Mouse (Mus musculus) neural tube, embryonic 15.5 days (tissue): ENCODE measurements around the gene H2-T3. TPM values are rescaled to one million over a fixed set of nuclear protein-coding genes. Genes with fewer than 3 reads are reported as not detected.
"Not testable (repeated sequence)": the region's sequence is repeated elsewhere in the genome, so short reads cannot be mapped to it uniquely, and the experiment has no call there.

Source experiments
- ATAC-seq: fragments of 200-750 bp; cut with Nextera tagmentation; 2 replicates; pipeline ENCODE4 v1.8.0; 2017; ENCODE audit warnings: mild to moderate bottlenecking, moderate TSS enrichment, moderate library complexity; ENCODE audit not compliant: low FRiP score
- H3K27ac ChIP-seq: fragments of 300-500 bp; sonication (generic); replicated peaks from 2 replicates; pipeline ENCODE4 v1.5.1; 2015; ENCODE audit warnings: mild to moderate bottlenecking, inconsistent platforms
- H3K27me3 ChIP-seq: fragments of 300-500 bp; sonication (generic); replicated peaks from 2 replicates; pipeline ENCODE4 v1.6.1; 2015; ENCODE audit warnings: inconsistent platforms
- H3K36me3 ChIP-seq: fragments of 300-500 bp; sonication (generic); 2 replicates; pipeline ENCODE4 v1.6.1; 2015; ENCODE audit warnings: inconsistent platforms
- H3K4me1 ChIP-seq: fragments of 300-500 bp; sonication (generic); 2 replicates; pipeline ENCODE4 v1.6.1; 2015; ENCODE audit warnings: inconsistent platforms
- H3K4me2 ChIP-seq: fragments of 300-500 bp; sonication (generic); 2 replicates; pipeline ENCODE4 v1.6.1; 2015; ENCODE audit warnings: inconsistent platforms, mild to moderate bottlenecking, moderate library complexity
- H3K4me3 ChIP-seq: fragments of 300-500 bp; sonication (generic); replicated peaks from 2 replicates; pipeline ENCODE4 v1.5.1; 2015; ENCODE audit warnings: mild to moderate bottlenecking, inconsistent platforms
- H3K9ac ChIP-seq: fragments of 300-500 bp; sonication (generic); replicated peaks from 2 replicates; pipeline ENCODE4 v1.6.1; 2015; ENCODE audit warnings: mild to moderate bottlenecking, inconsistent platforms
- H3K9me3 ChIP-seq: fragments of 300-500 bp; sonication (generic); replicated peaks from 2 replicates; pipeline ENCODE4 v1.6.1; 2016; ENCODE audit warnings: inconsistent platforms
- WGBS: fragments of 180-500 bp; shearing (Covaris S2); methylation state at CpG from one replicate; pipeline ENCODE4 v1.1.7; 2015; ENCODE audit warnings: mixed read lengths; 5-methylcytosine and 5-hydroxymethylcytosine counted together
- polyA plus RNA-seq: library from polyadenylated mRNA; unstranded; fragments of >200 nt; fragmentation: Nextera tagmentation; extraction: Ambion mirVana; gene quantifications from 2 replicates; pipeline ENCODE4 v1.2.1, GENCODE M21; 2015

The H2-T3 gene
- polyA plus RNA-seq, 1 experiment from 2014 or later, result not detected

GRCm38 (mm10) chr17:36154271-36155149 is 35.6 kb downstream of the H2-T3 start:
- Histone ChIP-seq H3K27me3 (peaks cover 51% of the 10 kb centered on the region), H3K27ac (no peak overlapping the region), H3K9me3 (no peaks in the 10 kb centered on the region), H3K4me1 (peaks cover 4% of the 10 kb centered on the region; the same call in 1 of the 2 replicates), H3K36me3 (no peaks in the 10 kb centered on the region), H3K4me3 (no peak overlapping the region), H3K9ac (no peak overlapping the region), H3K4me2 (no peak overlapping the region)
- ATAC-seq, result no peak
- WGBS, result 28% methylated on average over 3 of the region's 3 CpGs

GRCm38 (mm10) chr17:36151200-36151599 is 38.9 kb downstream of the H2-T3 start:
- H3K27ac ChIP-seq, H3K4me1 ChIP-seq, H3K4me3 ChIP-seq, H3K9ac ChIP-seq, H3K4me2 ChIP-seq, H3K9me3 ChIP-seq, H3K36me3 ChIP-seq, ATAC-seq: not testable (repeated sequence)
- H3K27me3 ChIP-seq, result peaks cover 53% of the 10 kb centered on the region
- 57% methylated on average over 4 of the region's 4 CpGs for WGBS

GRCm38 (mm10) chr17:36148468-36148867 is 41.6 kb downstream of the H2-T3 start:
- H3K4me2 ChIP-seq, H3K9me3 ChIP-seq, ATAC-seq, H3K27ac ChIP-seq, H3K4me3 ChIP-seq, H3K36me3 ChIP-seq, H3K9ac ChIP-seq: not testable (repeated sequence)
- peaks cover 10% of the 10 kb centered on the region for H3K4me1 ChIP-seq
- WGBS, result 77% methylated on average over 5 of the region's 5 CpGs
- H3K27me3 ChIP-seq, result peaks cover 52% of the 10 kb centered on the region

GRCm38 (mm10) chr17:36146937-36147336 is 43.1 kb downstream of the H2-T3 start:
- not testable (repeated sequence) for H3K36me3 ChIP-seq, H3K4me2 ChIP-seq, H3K27ac ChIP-seq, ATAC-seq, H3K4me3 ChIP-seq, H3K9me3 ChIP-seq, H3K9ac ChIP-seq
- peaks cover 49% of the 10 kb centered on the region for H3K27me3 ChIP-seq
- 76% methylated on average over 1 of the region's 1 CpGs for WGBS
- peaks cover 10% of the 10 kb centered on the region for H3K4me1 ChIP-seq

- peaks cover 10% of the 10 kb centered on the region for H3K4me1 ChIP-seq
- H3K27me3 ChIP-seq, result peaks cover 58% of the 10 kb centered on the region
- ATAC-seq, result not testable (repeated sequence)
Observed at GRCm38 (mm10) chr17:36145861-36146156, 44.3 kb downstream of the H2-T3 start.

GRCm38 (mm10) chr17:36145111-36145860 is 44.8 kb downstream of the H2-T3 start:
- no peaks in the 10 kb centered on the region for H3K9me3 ChIP-seq
- peak overlapping the region; percentile 34 for H3K4me3 ChIP-seq
- no peaks in the 10 kb centered on the region for H3K36me3 ChIP-seq
- H3K27me3 ChIP-seq, result peaks cover 60% of the 10 kb centered on the region
- WGBS, result 2% methylated on average over 78 of the region's 78 CpGs
- H3K4me1 ChIP-seq, result peaks cover 10% of the 10 kb centered on the region
- H3K4me2 ChIP-seq, result peak overlapping the region; percentile 60
- no peak overlapping the region for H3K27ac ChIP-seq
- 0 out of 2 replicates have a peak, but pooled peaks have one; percentile 47 for ATAC-seq
- H3K9ac ChIP-seq, result peak overlapping the region; percentile 23; the same call in 1 of the 2 replicates

More at GRCm38 (mm10) chr17:36145861-36146156, 44.3 kb downstream of the H2-T3 start:
- not testable (repeated sequence) for H3K9me3 ChIP-seq, H3K27ac ChIP-seq, H3K36me3 ChIP-seq
- peak overlapping the region; percentile 60 for H3K4me2 ChIP-seq
- under 1% methylated on average over 13 of the region's 13 CpGs for WGBS
- 0 out of 2 replicates have a peak overlapping the region, but pooled peaks have one; percentile 23 for H3K9ac ChIP-seq
- H3K4me3 ChIP-seq, result peak overlapping the region; percentile 34

GRCm38 (mm10) chr17:36136299-36136848 is 53.7 kb downstream of the H2-T3 start:
- WGBS, result 87% methylated on average over 1 of the region's 1 CpGs
- H3K4me1 ChIP-seq, H3K4me3 ChIP-seq, H3K27ac ChIP-seq, H3K9me3 ChIP-seq, H3K9ac ChIP-seq, H3K4me2 ChIP-seq, H3K36me3 ChIP-seq, ATAC-seq: not testable (repeated sequence)
- peaks cover 40% of the 10 kb centered on the region for H3K27me3 ChIP-seq

Other genes starting within 250 kb of the H2-T3 start
- gene Abcf1, start 220.5 kb downstream of the H2-T3 start, polyA plus RNA-seq, result 78.4 and 90.3 TPM in 2 replicates
- 67.4 and 73.0 TPM in 2 replicates for gene Gnl1, start 210.4 kb downstream of the H2-T3 start, polyA plus RNA-seq
- gene Prr3, start 210.1 kb downstream of the H2-T3 start, polyA plus RNA-seq, result 78.5 and 87.9 TPM in 2 replicates
- 8.6 and 10.0 TPM in 2 replicates for gene H2-T24, start 169.7 kb downstream of the H2-T3 start, polyA plus RNA-seq
- gene H2-T23, start 157.4 kb downstream of the H2-T3 start, polyA plus RNA-seq, result 5.3 and 13.9 TPM in 2 replicates
- gene H2-T22, start 147.5 kb downstream of the H2-T3 start, polyA plus RNA-seq, result 7.3 and 12.5 TPM in 2 replicates
- not detected in 2 replicates for gene Gm6034, start 147.3 kb downstream of the H2-T3 start, polyA plus RNA-seq
- 0.22 TPM in 1 of 2 replicates, not detected in the other for gene Gm11127, start 131.9 kb downstream of the H2-T3 start, polyA plus RNA-seq
- not detected in 2 replicates for gene Gm19684, start 68.6 kb downstream of the H2-T3 start, polyA plus RNA-seq
- not detected in 2 replicates for gene Gm7030, start 60.9 kb downstream of the H2-T3 start, polyA plus RNA-seq
- gene Gm8909, start 21.8 kb downstream of the H2-T3 start, polyA plus RNA-seq, result not detected in 2 replicates
- gene Rpp21, start 67.8 kb upstream of the H2-T3 start, polyA plus RNA-seq, result 140 and 149 TPM in 2 replicates
- 23.7 and 26.7 TPM in 2 replicates for gene Trim39, start 82.0 kb upstream of the H2-T3 start, polyA plus RNA-seq
- 0.18 and 0.27 TPM in 2 replicates for gene H2-M10.2, start 96.2 kb upstream of the H2-T3 start, polyA plus RNA-seq
- gene H2-M10.1, start 135.9 kb upstream of the H2-T3 start, polyA plus RNA-seq, result not detected in 2 replicates
- not detected in 2 replicates for gene H2-M10.3, start 178.1 kb upstream of the H2-T3 start, polyA plus RNA-seq